Mouse (Mus musculus) adrenal gland, adult 18-20 months (tissue): ENCODE results near the gene Ifna12. TPM values are rescaled to one million over a fixed set of nuclear protein-coding genes. Genes with fewer than 3 reads are reported as not detected.
A peak's percentile ranks its signal among the peaks of the same experiment; 100 is the strongest.
"Not testable (repeated sequence)": the region's sequence is repeated elsewhere in the genome, so short reads cannot be mapped to it uniquely, and the experiment has no call there.

Experiments used
- DNase-seq, 2 experiments: peaks; one replicate each; pipeline ENCODE4 v3.0.0; 2021 to 2022; ENCODE audit warnings: low spot score in 2 of 2
- long read RNA-seq, 2 experiments: library from polyadenylated mRNA; stranded (forward); transcript quantifications; one replicate each; pipeline ENCODE4 v2.0.0; 2021
- total RNA-seq, 2 experiments: library from RNA; stranded (reverse); gene quantifications; 1 replicate in 1 of 2; 2 replicates in 1 of 2; pipeline ENCODE4 v1.2.3; 2021

Gene Ifna12
- not detected for total RNA-seq
- long read RNA-seq, experiment 1 = 0 reads
- long read RNA-seq, experiment 2 = 0 reads

- DNase-seq = no peak
Observed at GRCm38 (mm10) chr4:88603276-88603675, at the start of gene Ifna12. Gene Ifna12, minus strand, starts transcription at chr4:88603376.

- DNase-seq = no peak
Observed at GRCm38 (mm10) chr4:88644359-88644758, 41.2 kb upstream of the Ifna12 start, which contains the start of gene Ifna13. Gene Ifna13, minus strand, starts transcription at chr4:88644459.

- DNase-seq = no peak
Observed at GRCm38 (mm10) chr4:88642526-88642925, 39.4 kb upstream of the Ifna12 start.

GRCm38 (mm10) chr4:88641077-88641831, 38.1 kb upstream of the Ifna12 start:
- DNase-seq = peak; percentile 97 to 98

GRCm38 (mm10) chr4:88640704-88641076, 37.5 kb upstream of the Ifna12 start:
- DNase-seq = no peak

GRCm38 (mm10) chr4:88634311-88634710, 31.1 kb upstream of the Ifna12 start, which contains the start of gene C87499:
Gene C87499, minus strand, starts transcription at chr4:88634411.
- DNase-seq = no peak

GRCm38 (mm10) chr4:88592285-88592684, 10.9 kb downstream of the Ifna12 start, which contains the start of gene Ifna9:
Gene Ifna9, minus strand, starts transcription at chr4:88592385.
- DNase-seq = no peak

- no peak for DNase-seq
Observed at GRCm38 (mm10) chr4:88571698-88572097, 31.5 kb downstream of the Ifna12 start, which contains the start of gene Ifna14. Gene Ifna14, minus strand, starts transcription at chr4:88571798.

- DNase-seq = no peak
Observed at GRCm38 (mm10) chr4:88561791-88562190, 41.4 kb downstream of the Ifna12 start.

GRCm38 (mm10) chr4:88558145-88558544, 45.0 kb downstream of the Ifna12 start, which contains the start of gene Ifna15:
Gene Ifna15, minus strand, starts transcription at chr4:88558245.
- not testable (repeated sequence) for DNase-seq

Other genes with a start within 250 kb of the Ifna12 start
- gene Hacd4, start 164.4 kb downstream of the Ifna12 start, total RNA-seq = 1 to 10 TPM; 3.7 to 4.2 TPM
- gene Ifnb1, start 80.6 kb downstream of the Ifna12 start, total RNA-seq = not detected
- not detected for gene Ifna15, start 45.1 kb downstream of the Ifna12 start, total RNA-seq
- gene Ifna14, start 31.6 kb downstream of the Ifna12 start, total RNA-seq = not detected
- not detected for gene Ifna9, start 11.0 kb downstream of the Ifna12 start, total RNA-seq
- not detected for gene C87499, start 31.0 kb upstream of the Ifna12 start, total RNA-seq
- not detected for gene Ifna13, start 41.1 kb upstream of the Ifna12 start, total RNA-seq
- not detected for gene Ifna16, start 73.5 kb upstream of the Ifna12 start, total RNA-seq
- gene Ifna2, start 80.5 kb upstream of the Ifna12 start, total RNA-seq = not detected
- not detected for gene Ifnab, start 88.0 kb upstream of the Ifna12 start, total RNA-seq
- under 1 TPM in 1 of 2 experiments, not detected in 1; 0.40 TPM for gene Gm26566, start 118.4 kb upstream of the Ifna12 start, total RNA-seq
- 10 to 100 TPM; 77.8 to 85.0 TPM for gene Klhl9, start 119.1 kb upstream of the Ifna12 start, total RNA-seq
- gene Gm13271, start 151.5 kb upstream of the Ifna12 start, total RNA-seq = not detected
- gene Gm13283, start 156.7 kb upstream of the Ifna12 start, total RNA-seq = not detected
- not detected for gene Gm13290, start 170.5 kb upstream of the Ifna12 start, total RNA-seq
- not detected for gene Gm13289, start 173.5 kb upstream of the Ifna12 start, total RNA-seq
- not detected for gene Gm13272, start 176.5 kb upstream of the Ifna12 start, total RNA-seq
- not detected for gene Ifnz, start 178.8 kb upstream of the Ifna12 start, total RNA-seq
- not detected for gene Gm13276, start 182.3 kb upstream of the Ifna12 start, total RNA-seq
- not detected for gene Gm13277, start 185.3 kb upstream of the Ifna12 start, total RNA-seq
- gene Gm13278, start 188.2 kb upstream of the Ifna12 start, total RNA-seq = not detected
- not detected for gene Gm13275, start 191.1 kb upstream of the Ifna12 start, total RNA-seq
- gene Gm13279, start 194.0 kb upstream of the Ifna12 start, total RNA-seq = not detected
- not detected for gene Gm13285, start 196.3 kb upstream of the Ifna12 start, total RNA-seq
- gene Gm13287, start 199.9 kb upstream of the Ifna12 start, total RNA-seq = not detected
- not detected for gene Gm13288, start 202.2 kb upstream of the Ifna12 start, total RNA-seq
- not detected for gene Ifna7, start 212.9 kb upstream of the Ifna12 start, total RNA-seq
- not detected for gene Ifna11, start 216.6 kb upstream of the Ifna12 start, total RNA-seq
- gene Ifna6, start 224.0 kb upstream of the Ifna12 start, total RNA-seq = not detected
- gene Ifna5, start 232.1 kb upstream of the Ifna12 start, total RNA-seq = not detected
- gene Ifna4, start 238.5 kb upstream of the Ifna12 start, total RNA-seq = not detected
- not detected for gene Ifna1, start 246.7 kb upstream of the Ifna12 start, total RNA-seq